Mouse (Mus musculus): ENCODE results near the gene Kcnb1.

Gene Kcnb1

DNA sequence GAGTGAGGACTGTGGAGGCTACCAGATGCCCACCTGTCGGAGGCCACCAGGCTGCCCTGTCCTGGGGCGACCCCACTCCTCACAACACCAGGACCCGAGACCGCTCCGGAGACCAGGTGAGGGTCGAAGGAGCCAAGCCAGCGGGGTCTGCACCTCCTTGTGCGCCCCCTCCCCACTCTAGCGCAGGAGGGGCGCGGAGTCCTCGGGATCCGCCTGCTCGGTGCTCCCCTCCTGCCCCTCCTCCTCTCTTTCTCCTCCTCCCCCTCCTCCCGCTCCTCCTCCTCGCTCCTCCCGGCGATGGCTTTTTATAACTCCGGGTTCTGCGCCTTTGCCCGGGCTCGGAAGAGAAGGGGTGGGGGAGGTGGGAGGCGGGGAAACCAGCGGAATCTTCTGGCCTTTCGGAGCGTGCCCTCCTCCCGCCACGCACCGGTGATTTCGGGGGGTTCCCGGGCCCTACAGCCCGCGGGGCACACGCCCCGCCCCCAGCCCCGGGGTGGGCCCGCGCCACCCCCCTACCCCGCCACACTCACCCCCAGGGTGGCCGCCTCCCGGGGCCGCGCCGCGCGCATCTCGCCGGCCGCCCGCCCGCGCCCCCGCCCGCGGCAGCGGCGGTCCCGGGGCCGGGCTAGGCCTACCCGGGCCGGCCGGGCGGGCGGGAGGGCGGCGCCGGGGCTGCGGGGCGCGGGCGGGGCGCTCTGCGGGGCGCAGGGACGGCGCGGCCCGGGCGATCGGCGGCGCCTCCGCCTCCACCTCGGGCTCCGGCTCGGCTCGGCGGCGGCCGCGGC lies 472 bp downstream of the Kcnb1 start:
- Histone ChIP-seq H3K36me3 (ENCODE audit: control insufficient read depth, insufficient read depth, low read length, poor library complexity, severe bottlenecking) (no peaks in the 10 kb centered on the region), H3K27me3 (ENCODE audit: control insufficient read depth, insufficient read depth, low read length, poor library complexity, severe bottlenecking) (no peaks in the 10 kb centered on the region)
- DNase-seq (ENCODE audit: low read depth, low spot score): peak; percentile 69

GRCm38 (mm10) chr2:167188315-167189207 lies 1.4 kb downstream of the Kcnb1 start:
- peak; percentile 85 for DNase-seq (ENCODE audit: low read depth, low spot score)
- Histone ChIP-seq H3K36me3 (ENCODE audit: control insufficient read depth, insufficient read depth, low read length, poor library complexity, severe bottlenecking) (no peaks in the 10 kb centered on the region), H3K27me3 (ENCODE audit: control insufficient read depth, insufficient read depth, low read length, poor library complexity, severe bottlenecking) (no peaks in the 10 kb centered on the region)

DNA sequence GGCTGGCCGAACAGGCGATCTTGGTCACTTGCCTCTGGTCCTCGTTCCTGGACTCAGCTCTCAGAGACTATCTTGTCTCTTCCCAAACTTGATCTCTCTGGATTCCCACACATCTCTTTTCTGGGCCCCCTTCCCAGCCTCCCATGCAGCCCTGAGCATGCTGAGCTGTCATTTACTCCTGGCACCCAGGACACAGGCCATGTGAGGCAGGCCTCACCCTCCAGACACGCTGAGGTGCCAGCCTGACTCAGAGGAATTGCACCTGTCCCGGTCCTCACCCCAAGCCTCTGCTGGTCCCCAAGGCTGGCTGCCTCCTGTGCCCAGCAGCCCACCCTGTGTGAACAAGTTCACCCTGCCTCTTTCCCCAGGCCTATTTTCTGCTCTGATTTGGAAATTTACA lies 2.8 kb downstream of the Kcnb1 start:
- no peaks in the 10 kb centered on the region for H3K27me3 ChIP-seq (ENCODE audit: control insufficient read depth, insufficient read depth, low read length, poor library complexity, severe bottlenecking)
- DNase-seq (ENCODE audit: low read depth, low spot score): no peak
- H3K36me3 ChIP-seq (ENCODE audit: control insufficient read depth, insufficient read depth, low read length, poor library complexity, severe bottlenecking): no peaks in the 10 kb centered on the region

DNA sequence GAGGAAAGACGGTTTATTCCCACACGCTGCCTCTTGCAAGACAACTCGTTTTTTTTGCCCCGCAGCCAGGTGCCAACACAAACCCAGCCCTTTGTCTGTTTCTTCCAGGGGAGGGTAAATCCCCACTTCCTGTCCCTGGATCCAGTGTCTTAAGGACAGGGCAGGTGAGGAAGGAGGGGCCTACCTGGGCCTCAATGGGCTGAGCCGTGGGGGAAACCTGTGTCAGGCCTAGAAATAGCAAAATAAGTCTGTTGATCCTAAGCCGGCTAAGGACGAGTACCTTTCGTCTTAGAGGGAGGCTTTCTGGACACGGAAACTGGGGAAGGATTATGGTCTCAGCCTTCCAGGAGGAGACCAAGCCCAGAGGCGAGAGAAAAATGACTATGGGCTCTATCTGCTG lies 3.4 kb downstream of the Kcnb1 start:
- DNase-seq (ENCODE audit: low read depth, low spot score): no peak
- no peaks in the 10 kb centered on the region for H3K36me3 ChIP-seq (ENCODE audit: control insufficient read depth, insufficient read depth, low read length, poor library complexity, severe bottlenecking)
- H3K27me3 ChIP-seq (ENCODE audit: control insufficient read depth, insufficient read depth, low read length, poor library complexity, severe bottlenecking): no peaks in the 10 kb centered on the region

DNA sequence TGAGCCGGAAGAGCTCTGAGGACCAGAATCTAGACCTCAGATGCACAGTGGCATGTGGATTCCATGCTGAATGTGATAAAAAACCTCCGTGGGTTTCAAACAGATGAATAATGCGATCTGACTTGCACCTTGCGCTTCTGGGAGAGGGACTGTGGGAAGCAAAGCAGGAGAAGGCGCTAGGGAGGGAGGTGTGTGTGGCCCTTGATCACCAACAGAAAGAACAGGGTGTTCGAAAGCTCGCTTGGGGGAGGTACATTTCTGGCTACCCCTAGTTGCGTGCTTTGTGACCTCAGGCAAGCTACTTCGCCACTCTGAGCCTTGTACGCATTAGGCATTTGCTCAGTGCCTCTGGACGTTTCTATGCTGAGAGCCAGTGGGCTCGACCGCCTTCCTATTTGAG lies 4.0 kb downstream of the Kcnb1 start:
- DNase-seq (ENCODE audit: low read depth, low spot score): no peak
- Histone ChIP-seq H3K36me3 (ENCODE audit: control insufficient read depth, insufficient read depth, low read length, poor library complexity, severe bottlenecking) (no peaks in the 10 kb centered on the region), H3K27me3 (ENCODE audit: control insufficient read depth, insufficient read depth, low read length, poor library complexity, severe bottlenecking) (no peaks in the 10 kb centered on the region)

- DNase-seq (ENCODE audit: low read depth, low spot score): no peak
Measured at GRCm38 (mm10) chr2:167185432-167185831, 4.5 kb downstream of the Kcnb1 start.

GRCm38 (mm10) chr2:167181662-167182389 lies 8.1 kb downstream of the Kcnb1 start:
- DNase-seq (ENCODE audit: low read depth, low spot score): no peak
- H3K36me3 ChIP-seq (ENCODE audit: control insufficient read depth, insufficient read depth, low read length, poor library complexity, severe bottlenecking): no peaks in the 10 kb centered on the region
- H3K27me3 ChIP-seq (ENCODE audit: control insufficient read depth, insufficient read depth, low read length, poor library complexity, severe bottlenecking): no peaks in the 10 kb centered on the region

More at GRCm38 (mm10) chr2:167185432-167185831, 4.5 kb downstream of the Kcnb1 start:
- no peaks in the 10 kb centered on the region for H3K36me3 ChIP-seq (ENCODE audit: control insufficient read depth, insufficient read depth, low read length, poor library complexity, severe bottlenecking)
- no peaks in the 10 kb centered on the region for H3K27me3 ChIP-seq (ENCODE audit: control insufficient read depth, insufficient read depth, low read length, poor library complexity, severe bottlenecking)

- Histone ChIP-seq H3K27me3 (ENCODE audit: control insufficient read depth, insufficient read depth, low read length, poor library complexity, severe bottlenecking) (no peaks in the 10 kb centered on the region), H3K36me3 (ENCODE audit: control insufficient read depth, insufficient read depth, low read length, poor library complexity, severe bottlenecking) (no peaks in the 10 kb centered on the region)
- no peak for DNase-seq (ENCODE audit: low read depth, low spot score)
Measured at GRCm38 (mm10) chr2:167181096-167181495, 8.9 kb downstream of the Kcnb1 start.

GRCm38 (mm10) chr2:167179301-167179700 lies 10.7 kb downstream of the Kcnb1 start:
- DNase-seq (ENCODE audit: low read depth, low spot score): peak; percentile 79
- Histone ChIP-seq H3K36me3 (ENCODE audit: control insufficient read depth, insufficient read depth, low read length, poor library complexity, severe bottlenecking) (no peaks in the 10 kb centered on the region), H3K27me3 (ENCODE audit: control insufficient read depth, insufficient read depth, low read length, poor library complexity, severe bottlenecking) (no peaks in the 10 kb centered on the region)

DNA sequence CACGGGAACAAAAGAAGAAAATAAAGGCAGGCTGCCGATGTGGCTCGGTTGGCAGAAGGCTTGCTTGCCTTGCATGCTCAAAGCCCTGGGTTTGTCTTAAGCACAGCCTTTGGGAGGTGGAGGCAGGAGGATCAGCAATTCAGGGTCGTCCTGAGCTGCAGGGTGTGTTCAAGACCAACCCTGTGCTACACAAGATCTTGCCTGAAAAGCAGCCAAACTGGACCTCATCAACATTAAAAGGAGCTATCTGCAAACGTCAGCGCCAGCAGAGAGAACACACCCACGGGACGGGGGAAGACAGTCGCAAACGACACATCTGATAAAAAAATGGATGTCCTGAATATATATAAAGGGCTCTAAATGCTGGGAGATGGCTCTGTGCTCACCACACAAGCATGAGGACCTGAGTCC lies 12.7 kb downstream of the Kcnb1 start:
- H3K36me3 ChIP-seq (ENCODE audit: control insufficient read depth, insufficient read depth, low read length, poor library complexity, severe bottlenecking): no peaks in the 10 kb centered on the region
- no peaks in the 10 kb centered on the region for H3K27me3 ChIP-seq (ENCODE audit: control insufficient read depth, insufficient read depth, low read length, poor library complexity, severe bottlenecking)
- no peak for DNase-seq (ENCODE audit: low read depth, low spot score)

- no peaks in the 10 kb centered on the region for H3K27me3 ChIP-seq (ENCODE audit: control insufficient read depth, insufficient read depth, low read length, poor library complexity, severe bottlenecking)
- H3K36me3 ChIP-seq (ENCODE audit: control insufficient read depth, insufficient read depth, low read length, poor library complexity, severe bottlenecking): no peaks in the 10 kb centered on the region
- DNase-seq (ENCODE audit: low read depth, low spot score): no peak
Measured at GRCm38 (mm10) chr2:167175284-167175683, 14.7 kb downstream of the Kcnb1 start.

DNA sequence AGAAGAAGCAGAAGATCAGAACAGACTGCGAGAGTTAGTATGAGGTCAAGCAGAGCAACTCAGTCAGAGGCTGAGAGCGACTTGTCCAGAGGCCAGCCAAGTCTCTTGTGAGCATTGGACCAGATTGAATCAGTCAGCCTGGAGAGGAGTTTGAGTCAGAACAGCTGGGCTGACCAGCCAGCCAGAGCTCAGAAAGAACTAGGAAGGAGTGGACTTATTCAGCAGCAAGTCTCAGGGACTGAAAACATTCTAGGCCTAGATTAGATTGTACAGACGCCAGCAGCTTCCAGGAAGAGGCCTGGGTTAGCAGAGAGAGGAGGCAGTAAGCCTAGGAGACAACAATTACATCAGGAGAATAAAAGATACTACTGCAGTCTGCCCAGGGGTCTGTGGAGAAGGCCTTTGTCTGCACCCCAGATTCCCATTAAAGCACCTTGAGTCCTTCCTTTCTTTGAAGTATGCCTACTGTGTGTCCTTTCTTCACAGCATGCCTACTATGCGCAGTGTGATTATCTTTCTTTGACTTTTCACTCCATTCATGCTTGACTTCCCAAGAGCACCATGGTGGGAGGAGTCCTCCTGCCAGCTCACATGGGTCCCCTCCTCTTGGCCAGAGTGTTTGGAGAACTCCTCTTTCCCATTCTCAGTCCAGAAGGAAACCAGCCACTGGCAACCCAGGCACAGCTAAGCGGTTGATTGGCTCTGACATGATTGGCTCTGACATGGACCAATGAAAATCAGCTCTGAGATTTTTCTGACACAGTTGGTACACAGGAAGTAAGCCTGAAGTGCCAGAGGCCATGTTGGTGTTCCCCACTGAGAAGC lies 16.7 kb downstream of the Kcnb1 start:
- Histone ChIP-seq H3K27me3 (ENCODE audit: control insufficient read depth, insufficient read depth, low read length, poor library complexity, severe bottlenecking) (no peaks in the 10 kb centered on the region), H3K36me3 (ENCODE audit: control insufficient read depth, insufficient read depth, low read length, poor library complexity, severe bottlenecking) (no peaks in the 10 kb centered on the region)
- DNase-seq (ENCODE audit: low read depth, low spot score): no peak

DNA sequence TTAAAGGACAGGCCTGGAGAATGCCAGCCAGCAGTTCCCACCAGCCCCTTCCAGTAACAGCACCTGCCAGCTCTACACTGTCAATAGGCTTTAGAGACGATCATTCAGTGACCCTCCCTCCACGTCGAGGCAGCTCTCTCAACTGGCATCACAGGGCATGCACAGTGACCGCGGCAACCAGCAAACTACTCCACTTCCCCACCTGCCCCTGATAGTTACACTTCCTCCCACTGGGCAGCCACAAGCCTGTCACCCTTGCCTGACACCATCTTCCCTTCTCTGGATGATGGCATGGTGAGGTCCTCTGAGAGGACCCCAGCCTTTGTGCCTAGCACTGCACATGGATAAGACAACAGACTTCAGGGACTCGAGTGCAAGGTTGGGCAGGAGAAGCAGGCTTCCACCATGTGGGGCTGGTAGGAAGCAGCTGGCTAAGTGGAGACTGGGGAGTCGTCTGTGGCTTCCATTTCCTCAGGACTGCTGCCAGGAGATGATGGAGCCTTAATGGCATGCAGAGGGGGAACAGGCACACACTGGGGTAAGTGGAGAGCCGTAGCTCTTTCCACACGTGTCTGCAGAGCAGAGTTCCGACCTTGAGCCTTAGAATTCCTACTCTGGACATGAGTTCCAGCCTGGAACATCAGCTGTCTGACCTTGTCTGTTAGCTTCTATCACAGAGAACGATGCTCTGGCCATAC lies 22.3 kb downstream of the Kcnb1 start:
- H3K36me3 ChIP-seq (ENCODE audit: control insufficient read depth, insufficient read depth, low read length, poor library complexity, severe bottlenecking): no peaks in the 10 kb centered on the region
- H3K27me3 ChIP-seq (ENCODE audit: control insufficient read depth, insufficient read depth, low read length, poor library complexity, severe bottlenecking): no peaks in the 10 kb centered on the region
- peak; percentile 49 for DNase-seq (ENCODE audit: low read depth, low spot score)

- no peak for DNase-seq (ENCODE audit: low read depth, low spot score)
- Histone ChIP-seq H3K36me3 (ENCODE audit: control insufficient read depth, insufficient read depth, low read length, poor library complexity, severe bottlenecking) (no peaks in the 10 kb centered on the region), H3K27me3 (ENCODE audit: control insufficient read depth, insufficient read depth, low read length, poor library complexity, severe bottlenecking) (no peaks in the 10 kb centered on the region)
Measured at GRCm38 (mm10) chr2:167163600-167163999, 26.4 kb downstream of the Kcnb1 start.
